Mouse (Mus musculus) embryo, embryonic 11.5 days (tissue): Measurements from ENCODE around the gene Homer2.

Experiments used
- DNase-seq: peaks from one replicate; pipeline ENCODE4 v3.0.0-alpha.2; 2012; ENCODE audit warnings: low read depth, low spot score

The Homer2 gene

DNA sequence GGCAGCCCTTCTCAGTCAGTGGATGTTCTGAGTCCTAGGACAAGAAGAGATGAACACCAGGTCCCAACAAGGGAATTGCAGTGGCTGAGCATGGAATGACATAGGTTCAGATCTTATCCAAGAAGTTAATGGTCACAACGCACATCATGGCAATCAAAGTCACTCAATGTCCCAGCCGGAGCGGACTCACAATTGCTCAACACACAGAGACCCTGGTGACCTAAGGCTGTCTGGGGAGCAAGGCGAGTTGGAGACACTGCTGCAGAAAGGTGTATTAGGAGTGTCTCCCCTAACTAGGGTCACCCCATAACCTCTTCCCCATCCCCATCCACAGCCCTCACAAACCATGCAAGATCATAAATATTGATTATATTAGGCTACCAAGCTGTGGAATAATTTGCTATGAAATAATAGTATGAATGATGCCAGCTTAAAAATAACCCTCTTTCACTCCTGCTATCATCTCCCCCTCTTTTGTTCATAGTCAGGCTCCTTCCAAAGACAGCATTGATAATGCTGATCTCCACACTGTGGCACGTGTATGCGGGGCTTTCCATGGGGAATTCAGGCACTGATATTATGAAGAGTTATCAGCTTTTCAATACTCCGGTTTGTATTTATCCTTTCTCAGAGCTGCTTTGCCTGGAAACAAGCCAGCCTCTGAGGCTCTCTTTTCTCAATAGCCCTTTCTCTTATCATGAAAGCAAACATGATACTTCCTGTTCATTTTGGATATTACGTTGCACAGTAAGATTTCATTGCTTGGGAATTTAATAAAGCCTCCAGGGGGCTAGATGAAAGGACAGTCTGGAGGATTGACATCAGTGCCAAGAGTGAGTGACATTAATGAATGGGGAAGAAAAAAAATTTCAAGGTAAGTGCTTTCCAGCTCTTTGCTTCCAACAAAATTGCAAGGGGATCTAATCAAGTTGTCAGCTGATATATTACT, 147.0 kb downstream of the Homer2 start:
- no peak for DNase-seq

GRCm38 (mm10) chr7:81559231-81559980, 147.9 kb downstream of the Homer2 start:
- DNase-seq, result no peak

DNA sequence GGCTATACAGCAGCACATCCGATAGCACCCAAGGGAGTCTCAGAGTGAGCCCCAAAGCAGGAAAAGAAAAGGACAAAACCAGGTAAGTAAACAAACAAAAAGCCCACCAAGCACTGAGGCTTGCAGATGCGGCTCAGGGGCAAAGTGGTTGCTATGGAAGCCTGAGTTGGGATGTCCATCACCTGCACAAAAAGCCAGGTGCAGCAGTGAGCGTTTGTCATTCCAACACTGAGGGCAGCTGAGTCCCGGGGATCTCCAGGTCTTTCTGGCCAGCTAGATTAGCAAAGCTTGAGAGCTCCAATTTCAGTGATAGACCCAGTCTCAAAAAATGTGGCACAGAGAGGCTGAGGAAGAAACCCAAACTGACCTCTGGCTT, 149.4 kb downstream of the Homer2 start:
- no peak for DNase-seq

DNA sequence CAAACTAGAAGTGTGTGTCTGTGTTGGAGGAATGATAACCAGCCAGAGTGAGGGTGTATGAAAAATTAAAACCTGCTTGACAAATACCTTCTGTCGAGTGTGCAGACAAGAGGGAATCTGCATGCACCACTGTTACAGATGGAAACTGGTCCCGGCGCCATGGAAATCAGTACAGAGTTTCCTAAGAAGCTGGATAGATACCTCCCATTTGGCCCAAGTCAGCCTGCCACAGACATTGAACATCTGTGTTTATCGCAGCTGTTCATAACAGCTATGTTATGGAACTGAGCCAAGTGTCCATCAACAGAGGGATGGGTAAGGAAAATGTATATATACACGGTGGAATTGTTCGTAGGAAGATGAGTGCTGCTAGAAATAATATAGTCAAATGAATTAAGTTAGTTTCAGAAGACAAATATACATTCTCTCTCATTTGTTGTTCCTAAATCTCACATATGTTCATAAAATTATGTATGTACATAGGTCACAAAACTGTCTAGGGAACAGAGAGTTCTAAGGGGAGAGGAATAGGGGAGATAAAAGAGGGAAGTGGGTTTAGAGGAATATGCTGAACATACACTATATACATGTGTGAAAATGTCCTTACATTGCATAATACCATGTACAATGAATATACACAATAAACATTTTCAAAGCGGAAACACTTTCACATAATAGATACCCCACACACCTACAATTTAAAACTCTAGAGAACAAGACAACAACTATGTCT, 149.9 kb downstream of the Homer2 start:
- DNase-seq, result no peak

DNA sequence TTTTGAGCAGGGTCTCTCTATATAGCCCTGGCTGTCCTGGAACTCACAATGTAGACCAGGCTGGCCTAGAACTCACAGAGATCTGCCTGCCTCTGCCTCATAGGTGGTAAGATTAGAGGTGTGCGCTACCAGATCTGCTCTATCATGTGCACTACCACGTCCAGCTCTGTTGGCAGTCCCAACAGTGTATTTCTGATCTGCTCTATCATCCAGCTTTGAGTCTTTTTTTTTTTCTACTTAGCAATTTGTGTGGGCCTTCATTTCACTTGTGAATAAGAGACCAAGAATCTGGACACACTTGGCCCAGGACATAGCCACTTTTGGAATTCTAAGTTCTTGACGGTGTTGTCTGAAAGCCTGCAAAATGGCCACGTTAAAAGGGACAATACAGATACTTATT, 150.5 kb downstream of the Homer2 start:
- no peak for DNase-seq

DNA sequence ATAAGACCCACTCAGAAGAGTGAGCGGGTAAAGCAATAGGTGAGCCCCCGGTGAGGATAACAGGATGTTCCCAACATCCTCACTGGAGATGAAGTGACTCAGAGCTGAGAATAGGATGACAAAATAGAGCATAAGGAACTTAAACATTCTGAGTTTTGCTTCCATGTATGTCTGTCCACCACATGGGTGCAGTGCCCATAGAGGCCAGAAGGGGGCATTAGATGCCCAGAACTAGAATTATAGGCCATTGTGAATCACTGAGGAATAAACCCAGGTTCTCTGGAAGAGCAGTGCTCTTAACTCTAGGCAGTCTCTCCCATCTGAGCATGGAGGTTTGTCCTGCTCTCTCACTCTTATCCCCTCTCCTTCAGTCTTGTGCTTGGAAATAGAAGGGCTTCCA, 153.0 kb downstream of the Homer2 start:
- DNase-seq, result no peak

DNA sequence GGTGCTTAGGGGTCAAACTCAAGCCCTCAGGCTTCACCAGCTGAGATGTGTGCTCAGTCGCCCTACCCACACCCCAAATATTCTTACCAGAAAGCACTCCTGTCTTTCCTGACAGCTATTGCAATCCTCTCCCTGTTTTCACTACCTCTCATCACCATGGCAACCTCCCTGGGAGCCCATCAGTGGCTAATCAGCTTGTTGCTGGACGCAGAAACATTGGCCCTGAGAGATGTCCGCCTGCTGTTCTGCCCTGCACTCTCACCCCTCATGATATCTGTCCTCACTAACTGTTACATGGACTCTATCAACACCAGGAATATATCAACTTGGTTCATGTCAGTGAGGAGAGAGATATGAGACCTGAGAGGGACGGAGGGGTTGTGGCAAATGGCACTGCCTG, 153.7 kb downstream of the Homer2 start:
- DNase-seq, result no peak
